Mouse (Mus musculus): ENCODE measurements around the gene Kif15. TPM values are rescaled to one million over a fixed set of nuclear protein-coding genes. Genes with fewer than 3 reads are reported as not detected.
A peak's percentile ranks its signal among the peaks of the same experiment; 100 is the strongest.

Gene Kif15
- 27.5 and 27.6 TPM in 2 replicates for polyA plus RNA-seq (2015; fragmentation: Nextera tagmentation; extraction: Ambion mirVana)

DNA sequence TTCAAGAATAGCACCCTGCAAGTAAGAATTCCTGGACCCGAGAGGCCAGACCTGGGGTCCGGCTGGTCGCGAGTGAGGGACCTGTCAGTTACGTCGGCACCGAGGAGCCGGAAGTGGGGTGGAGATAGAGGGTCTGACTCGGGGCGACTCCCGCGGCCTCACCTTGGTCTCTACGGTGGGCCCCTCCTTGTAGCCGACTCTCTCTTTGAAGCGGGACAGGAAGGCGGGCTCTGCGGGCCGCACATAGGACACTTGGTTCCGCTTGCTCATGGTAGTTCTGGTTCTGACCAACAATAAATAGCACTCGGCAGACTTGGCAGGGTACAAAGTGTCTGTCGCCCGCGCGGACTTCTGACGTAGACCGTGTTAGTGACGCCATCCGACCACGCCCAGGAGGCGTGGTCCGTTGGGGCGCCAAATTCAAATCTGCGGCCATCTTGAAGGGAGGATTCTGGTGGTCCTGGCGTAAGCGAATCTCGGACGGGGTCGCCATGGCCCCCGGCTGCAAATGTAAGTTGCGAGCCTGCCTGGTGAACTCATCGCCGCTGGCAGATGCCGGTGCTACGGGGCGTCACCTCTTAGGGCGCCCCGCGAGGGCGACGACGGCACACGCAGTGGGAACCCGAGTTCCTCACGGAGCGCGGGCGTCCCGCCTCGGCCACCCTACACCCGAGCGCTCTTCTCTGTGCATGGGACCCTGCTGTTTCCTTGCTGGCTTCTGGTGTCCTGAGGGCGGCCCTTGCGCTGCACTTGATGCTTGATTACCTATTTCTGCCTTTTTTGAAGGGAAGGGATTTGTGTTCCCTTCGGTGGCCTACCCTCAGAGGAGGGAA, at the start of gene Kif15, which contains the start of gene 1110059G10Rik:
TSS of gene Kif15 (plus strand) at position 404 of the 833 bp plus-strand sequence.
TSS of gene 1110059G10Rik (minus strand) at position 358 of the 833 bp plus-strand sequence.
- no peaks in the 10 kb centered on the region for H3K27me3 ChIP-seq (replicated peaks)
- peak; percentile 96 for ATAC-seq (ENCODE audit: extremely low read depth, insufficient number of reproducible peaks, low FRiP score, low TSS enrichment)
- no peaks in the 10 kb centered on the region for H3K9me3 ChIP-seq
- H3K4me2 ChIP-seq = peak within 1 kb of the TSS; percentile 91
- H3K36me3 ChIP-seq = peaks cover 24% of the 10 kb centered on the region
- H3K4me1 ChIP-seq = peaks cover 23% of the 10 kb centered on the region
- H3K27ac ChIP-seq (replicated peaks) = peak within 1 kb of the TSS; percentile 87
- under 1% methylated on average over 64 of the region's 64 CpGs for WGBS
- H3K4me3 ChIP-seq = peak within 1 kb of the TSS; percentile 93
- peak within 1 kb of the TSS; percentile 92 for H3K9ac ChIP-seq

DNA sequence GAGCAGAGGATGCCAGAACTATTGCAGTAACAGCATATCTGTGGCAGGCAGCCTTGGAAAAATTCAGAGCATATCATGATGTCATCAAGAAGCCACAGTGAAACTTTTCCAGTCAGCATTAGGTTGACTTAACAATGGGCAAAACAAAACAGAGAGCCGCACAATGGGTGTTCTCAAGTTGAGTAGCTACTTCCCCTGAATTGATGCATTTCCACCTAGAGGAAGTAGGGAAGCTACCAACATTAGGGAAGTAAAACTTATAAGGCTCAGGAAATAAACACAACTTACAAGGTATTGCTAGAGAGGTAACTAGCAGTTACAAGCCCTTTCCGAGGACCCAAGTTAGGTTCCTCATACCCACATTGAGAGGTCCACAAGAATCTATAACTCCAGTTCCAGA, 49.8 kb upstream of the Kif15 start:
- Histone ChIP-seq H3K4me3 (no peak overlapping the region), H3K9ac (no peak overlapping the region), H3K4me1 (peaks cover 3% of the 10 kb centered on the region; the same call in 1 of the 2 replicates), H3K27me3 (replicated peaks) (no peaks in the 10 kb centered on the region), H3K27ac (replicated peaks) (no peak overlapping the region), H3K9me3 (peaks cover under 1% of the 10 kb centered on the region; the same call in 1 of the 2 replicates), H3K36me3 (peaks cover 4% of the 10 kb centered on the region), H3K4me2 (no peak overlapping the region)
- no peak for ATAC-seq (ENCODE audit: extremely low read depth, insufficient number of reproducible peaks, low FRiP score, low TSS enrichment)
- WGBS = 81% methylated on average over 2 of the region's 2 CpGs

DNA sequence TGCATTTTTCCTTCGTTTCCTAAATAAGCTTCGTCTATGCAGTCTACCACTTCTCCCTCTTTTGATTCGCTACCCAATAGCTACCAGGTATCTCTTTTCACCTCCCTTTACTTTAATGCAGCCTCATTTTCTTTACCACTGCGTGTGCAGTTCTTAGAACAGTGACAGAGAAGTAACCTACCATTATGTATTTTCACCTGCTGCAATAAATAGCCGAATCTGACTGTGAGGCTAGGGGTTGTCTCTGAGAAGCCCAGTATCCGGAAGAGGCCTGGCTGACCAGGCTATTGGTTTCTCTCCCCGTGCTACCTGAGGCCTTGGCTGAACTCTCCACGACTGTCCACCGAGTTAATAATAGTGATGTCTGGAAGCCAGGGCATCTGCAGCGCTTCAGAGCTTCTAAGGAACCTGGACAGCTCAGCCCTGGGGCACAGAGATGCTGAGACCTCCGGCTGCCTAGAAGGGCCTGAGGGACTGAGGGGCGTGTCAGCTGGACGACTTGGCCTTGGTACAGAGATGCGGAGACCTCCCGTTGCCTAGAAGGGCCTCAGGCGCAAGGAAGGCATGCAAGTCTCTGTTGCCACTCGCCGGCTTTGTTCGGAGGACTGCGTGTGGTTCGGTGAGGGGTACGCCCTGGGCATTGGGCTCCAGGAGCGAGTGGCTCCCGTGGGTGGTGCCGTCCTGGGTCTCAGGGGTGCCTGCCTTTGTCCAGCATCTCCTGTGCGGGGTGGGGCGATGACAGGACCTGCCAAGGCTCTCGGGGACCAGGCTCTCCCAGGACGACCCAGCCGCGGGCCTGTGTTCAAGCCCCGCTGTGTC, 47.9 kb upstream of the Kif15 start:
- Histone ChIP-seq H3K27me3 (replicated peaks) (no peaks in the 10 kb centered on the region), H3K9ac (peak overlapping the region; percentile 78), H3K27ac (replicated peaks) (no peak overlapping the region), H3K36me3 (peaks cover 14% of the 10 kb centered on the region), H3K4me1 (peaks cover 3% of the 10 kb centered on the region; the same call in 1 of the 2 replicates), H3K4me3 (peak overlapping the region; percentile 60), H3K4me2 (peak overlapping the region; percentile 76), H3K9me3 (no peaks in the 10 kb centered on the region)
- ATAC-seq (ENCODE audit: extremely low read depth, insufficient number of reproducible peaks, low FRiP score, low TSS enrichment) = peak; percentile 68
- 13% methylated on average over 32 of the region's 32 CpGs for WGBS

DNA sequence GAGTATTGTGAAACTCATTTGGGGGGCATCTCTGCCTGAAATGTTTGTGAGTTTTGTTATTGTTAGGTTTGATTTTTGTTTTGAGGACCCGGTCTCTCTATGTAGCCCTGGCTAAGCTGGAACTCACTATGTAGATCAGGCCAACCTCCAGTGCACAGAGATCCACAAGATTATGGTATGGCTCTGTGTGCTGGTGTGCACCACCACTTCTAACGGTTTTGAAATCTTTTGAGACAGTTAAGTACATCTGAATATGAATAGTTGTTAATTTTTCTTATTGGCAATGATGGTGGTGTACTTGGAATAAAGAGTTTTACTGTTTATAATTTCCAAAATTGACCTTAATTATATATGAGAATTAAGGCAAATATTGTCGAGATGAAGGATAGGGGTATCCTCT, 28.4 kb upstream of the Kif15 start:
- ATAC-seq (ENCODE audit: extremely low read depth, insufficient number of reproducible peaks, low FRiP score, low TSS enrichment) = no peak
- peak overlapping the region; percentile 84 for H3K9ac ChIP-seq

DNA sequence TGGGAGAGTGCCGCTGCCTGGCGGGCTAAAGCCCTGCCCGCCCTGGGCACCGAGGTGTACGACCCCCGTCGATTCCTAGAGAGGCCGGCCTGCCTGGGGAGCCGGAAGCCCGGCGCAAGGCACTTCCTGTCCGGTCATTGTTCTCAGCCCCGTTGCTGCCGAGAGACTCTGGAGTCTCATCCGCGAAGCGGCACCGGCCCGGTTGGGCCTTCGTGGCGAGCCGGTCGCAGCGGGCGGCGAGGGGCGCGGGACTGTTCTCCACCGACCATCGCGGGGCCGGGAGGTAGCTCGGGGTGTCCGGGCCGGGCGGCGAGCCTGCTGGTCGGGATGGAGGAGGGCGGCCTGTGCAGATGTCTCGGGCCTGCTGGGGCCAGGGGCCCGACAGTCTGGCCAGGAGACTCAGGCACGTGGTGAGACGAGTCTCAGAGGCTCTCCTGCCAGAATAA, 27.9 kb upstream of the Kif15 start, which contains the start of gene Zfp105:
TSS of gene Zfp105 (plus strand) at position 137 of the 446 bp plus-strand sequence.
- peak within 1 kb of the TSS; percentile 71 for H3K4me2 ChIP-seq
- H3K4me3 ChIP-seq = peak within 1 kb of the TSS; percentile 62
- H3K4me1 ChIP-seq = peaks cover 6% of the 10 kb centered on the region
- no peaks in the 10 kb centered on the region for H3K9me3 ChIP-seq
- H3K9ac ChIP-seq = peak within 1 kb of the TSS; percentile 84
- H3K27me3 ChIP-seq (replicated peaks) = peaks cover 27% of the 10 kb centered on the region
- WGBS = under 1% methylated on average over 43 of the region's 43 CpGs
- H3K36me3 ChIP-seq = peaks cover 34% of the 10 kb centered on the region
- ATAC-seq (ENCODE audit: extremely low read depth, insufficient number of reproducible peaks, low FRiP score, low TSS enrichment) = peak; percentile 85
- peak within 1 kb of the TSS; percentile 43 for H3K27ac ChIP-seq (replicated peaks)

More for the DNA sequence above, 28.4 kb upstream of the Kif15 start:
- Histone ChIP-seq H3K4me1 (peaks cover 6% of the 10 kb centered on the region), H3K27me3 (replicated peaks) (peaks cover 33% of the 10 kb centered on the region), H3K4me3 (peak overlapping the region; percentile 62), H3K4me2 (peak overlapping the region; percentile 71), H3K27ac (replicated peaks) (no peak overlapping the region), H3K36me3 (peaks cover 29% of the 10 kb centered on the region), H3K9me3 (no peaks in the 10 kb centered on the region)
- WGBS = 26% methylated on average over 3 of the region's 3 CpGs

DNA sequence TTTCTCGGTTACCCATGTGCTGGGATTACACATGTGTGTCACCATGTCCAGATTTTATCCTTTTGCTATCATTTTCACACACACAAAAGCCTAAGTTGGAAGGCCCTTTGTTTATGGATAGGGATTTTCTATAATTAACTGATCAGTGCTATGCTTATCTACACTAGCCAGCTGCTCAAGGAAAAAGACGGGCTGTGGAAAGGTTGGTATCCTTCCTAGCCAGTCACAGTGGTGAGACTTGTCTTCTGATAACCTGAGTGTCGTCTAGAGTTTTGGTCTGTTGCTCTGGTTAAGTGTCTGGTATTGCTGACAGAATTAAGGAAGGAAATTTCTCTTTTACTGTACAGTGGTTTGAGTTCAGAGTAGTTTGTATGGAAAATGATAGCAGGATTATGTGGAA, 21.9 kb upstream of the Kif15 start:
- 71% methylated on average over 3 of the region's 3 CpGs for WGBS
- peaks cover under 1% of the 10 kb centered on the region for H3K4me1 ChIP-seq

DNA sequence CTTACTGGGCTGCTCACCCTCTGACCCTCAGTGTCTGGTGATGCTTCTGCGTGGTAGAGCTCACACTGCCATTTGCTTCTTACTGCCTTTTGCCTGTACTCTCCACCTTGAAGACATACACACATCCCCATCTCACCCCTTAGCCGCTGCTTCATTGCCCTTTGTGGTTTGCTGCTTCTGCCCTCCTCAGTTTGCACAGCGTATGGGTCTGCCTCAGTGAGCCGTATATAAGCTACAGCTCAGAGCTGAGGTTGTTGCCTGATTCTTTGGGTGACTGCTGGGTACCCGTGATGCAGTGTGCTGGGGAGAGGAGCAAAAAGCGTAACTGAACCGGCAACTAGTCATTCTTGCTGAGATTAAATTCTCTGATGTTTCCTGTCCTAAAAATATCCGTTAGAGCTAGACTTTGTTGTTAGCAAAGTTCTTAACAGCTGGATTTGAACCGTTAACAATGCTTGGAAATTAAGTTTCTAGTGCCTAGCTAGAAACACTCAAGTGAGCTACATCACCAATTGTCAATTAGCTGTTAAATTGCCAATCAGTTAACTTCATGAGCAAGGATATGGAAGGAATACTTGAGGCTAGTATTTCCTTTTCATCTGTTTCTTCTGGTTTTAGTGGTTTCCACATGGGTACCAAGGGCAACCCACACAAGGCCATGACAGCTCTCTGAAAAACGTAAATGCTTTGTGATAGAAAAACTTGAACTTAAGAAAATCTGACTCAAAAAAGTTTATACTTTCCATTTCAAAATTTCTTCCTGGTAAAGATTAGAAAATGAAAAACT, 47.8 kb downstream of the Kif15 start:
- Histone ChIP-seq H3K4me3 (no peak overlapping the region), H3K4me2 (no peak overlapping the region), H3K27ac (replicated peaks) (no peak overlapping the region), H3K27me3 (replicated peaks) (no peaks in the 10 kb centered on the region), H3K9me3 (no peaks in the 10 kb centered on the region), H3K4me1 (no peaks in the 10 kb centered on the region), H3K36me3 (peaks cover 90% of the 10 kb centered on the region), H3K9ac (no peak overlapping the region)
- WGBS = 89% methylated on average over 10 of the region's 10 CpGs
- ATAC-seq (ENCODE audit: extremely low read depth, insufficient number of reproducible peaks, low FRiP score, low TSS enrichment) = no peak

More for the DNA sequence above, 21.9 kb upstream of the Kif15 start:
- no peak overlapping the region for H3K9ac ChIP-seq
- H3K4me3 ChIP-seq = no peak overlapping the region
- H3K36me3 ChIP-seq = peaks cover 79% of the 10 kb centered on the region
- no peak overlapping the region for H3K4me2 ChIP-seq
- peaks cover 17% of the 10 kb centered on the region for H3K9me3 ChIP-seq
- no peak overlapping the region for H3K27ac ChIP-seq (replicated peaks)
- H3K27me3 ChIP-seq (replicated peaks) = no peaks in the 10 kb centered on the region
- no peak for ATAC-seq (ENCODE audit: extremely low read depth, insufficient number of reproducible peaks, low FRiP score, low TSS enrichment)

DNA sequence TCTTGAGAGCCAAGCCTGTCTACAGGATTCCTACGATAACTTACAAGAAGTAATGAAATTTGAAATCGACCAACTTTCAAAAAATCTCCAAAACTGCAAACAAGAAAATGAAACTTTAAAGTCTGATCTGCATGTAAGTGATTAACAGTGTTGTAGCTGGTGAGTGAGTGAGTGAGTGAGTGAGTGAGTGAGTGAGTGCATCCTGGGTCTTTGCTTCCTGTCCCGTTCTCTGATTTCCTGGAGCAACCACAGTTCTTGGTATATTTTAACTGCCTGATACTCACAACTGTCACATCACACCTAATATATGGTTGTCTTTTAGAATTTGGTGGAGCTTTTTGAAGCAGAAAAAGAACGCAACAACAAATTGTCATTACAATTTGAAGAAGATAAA, 48.3 kb downstream of the Kif15 start:
- ATAC-seq (ENCODE audit: extremely low read depth, insufficient number of reproducible peaks, low FRiP score, low TSS enrichment) = no peak
- Histone ChIP-seq H3K9ac (no peak overlapping the region), H3K27me3 (replicated peaks) (no peaks in the 10 kb centered on the region), H3K27ac (replicated peaks) (no peak overlapping the region), H3K4me1 (no peaks in the 10 kb centered on the region), H3K36me3 (peaks cover 90% of the 10 kb centered on the region), H3K9me3 (no peaks in the 10 kb centered on the region), H3K4me2 (no peak overlapping the region), H3K4me3 (no peak overlapping the region)
- WGBS = 96% methylated on average over 4 of the region's 4 CpGs

DNA sequence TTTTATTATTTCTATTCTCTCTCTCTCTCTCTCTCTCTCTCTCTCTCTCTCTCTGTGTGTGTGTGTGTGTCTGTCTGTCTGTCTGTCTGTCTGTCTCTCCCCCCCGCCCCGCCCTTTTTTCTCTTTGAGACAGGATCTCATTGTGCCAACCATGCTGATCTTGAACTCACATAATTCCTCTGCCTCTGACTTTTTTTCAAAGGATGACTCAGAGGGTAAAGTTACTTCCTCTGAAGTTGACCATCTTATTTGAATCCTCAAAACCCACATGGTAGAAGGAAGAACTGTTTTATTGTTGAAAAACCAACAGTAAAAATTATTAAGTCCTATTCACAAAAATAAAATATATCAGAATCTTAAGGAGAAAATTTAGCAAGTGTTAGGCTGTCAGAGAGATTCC, 53.9 kb downstream of the Kif15 start:
- Histone ChIP-seq H3K9me3 (no peaks in the 10 kb centered on the region), H3K4me3 (no peak overlapping the region), H3K4me1 (no peaks in the 10 kb centered on the region), H3K27ac (replicated peaks) (no peak overlapping the region), H3K36me3 (peaks cover 97% of the 10 kb centered on the region), H3K27me3 (replicated peaks) (no peaks in the 10 kb centered on the region), H3K9ac (no peak overlapping the region), H3K4me2 (no peak overlapping the region)
- no CpG with 5 or more reads among the region's 2 CpGs for WGBS
- ATAC-seq (ENCODE audit: extremely low read depth, insufficient number of reproducible peaks, low FRiP score, low TSS enrichment) = no peak

DNA sequence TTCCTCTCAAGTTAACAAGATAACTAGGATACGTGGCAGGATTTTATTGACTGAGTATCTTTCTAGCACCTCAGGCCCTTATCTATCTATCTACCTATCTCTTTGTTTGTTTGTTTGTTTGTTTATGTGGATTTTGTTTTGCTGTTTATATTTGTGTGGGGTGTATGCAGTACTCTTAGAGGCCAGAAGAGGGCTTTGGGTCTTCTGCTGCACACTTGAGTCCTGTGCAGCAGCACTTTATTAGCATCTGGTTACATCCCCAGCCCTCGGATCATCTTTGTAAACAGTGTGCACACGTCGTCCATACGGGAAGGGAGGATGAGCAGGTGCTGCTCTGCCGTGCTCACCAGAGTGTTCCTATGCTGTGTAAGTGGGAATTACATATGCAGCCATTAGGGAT, 55.2 kb downstream of the Kif15 start:
- ATAC-seq (ENCODE audit: extremely low read depth, insufficient number of reproducible peaks, low FRiP score, low TSS enrichment) = no peak
- H3K4me2 ChIP-seq = no peak overlapping the region
- 87% methylated on average over 6 of the region's 6 CpGs for WGBS

More for the DNA sequence above, 55.2 kb downstream of the Kif15 start:
- Histone ChIP-seq H3K4me3 (no peak overlapping the region), H3K4me1 (no peaks in the 10 kb centered on the region), H3K27me3 (replicated peaks) (no peaks in the 10 kb centered on the region), H3K36me3 (peaks cover 97% of the 10 kb centered on the region), H3K27ac (replicated peaks) (no peak overlapping the region), H3K9me3 (no peaks in the 10 kb centered on the region), H3K9ac (no peak overlapping the region)
